Mouse (Mus musculus) myocyte (in vitro differentiated cells): ENCODE data around the gene Adgre5.

Experiments
- POLR2A ChIP-seq: IDR thresholded peaks from one replicate; pipeline ENCODE4 v1.6.1; 2011; ENCODE audit warnings: low read depth, mild to moderate bottlenecking, control low read depth, moderate library complexity; ENCODE audit not compliant: insufficient read length
- POLR2AphosphoS2 ChIP-seq: IDR thresholded peaks from one replicate; pipeline ENCODE4 v1.6.1; 2011; ENCODE audit warnings: low read depth, control low read depth; ENCODE audit not compliant: insufficient read length
- USF1 ChIP-seq: IDR thresholded peaks from one replicate; pipeline ENCODE4 v1.6.1; 2011; ENCODE audit warnings: low read depth, mild to moderate bottlenecking, control low read depth, moderate library complexity

- TF ChIP-seq POLR2A (no peak), USF1 (no peak), POLR2AphosphoS2 (no peak)
Observed at GRCm38 (mm10) chr8:83706411-83706810, 34.7 kb downstream of the Adgre5 start.
